Mouse (Mus musculus): ENCODE results near the gene 4930523C07Rik. TPM values are rescaled to one million over a fixed set of nuclear protein-coding genes. Genes with fewer than 3 reads are reported as not detected.
A peak's percentile ranks its signal among the peaks of the same experiment; 100 is the strongest.

Gene 4930523C07Rik
- polyA plus RNA-seq, 1 experiment from 2014 or later = 35.2 TPM

DNA sequence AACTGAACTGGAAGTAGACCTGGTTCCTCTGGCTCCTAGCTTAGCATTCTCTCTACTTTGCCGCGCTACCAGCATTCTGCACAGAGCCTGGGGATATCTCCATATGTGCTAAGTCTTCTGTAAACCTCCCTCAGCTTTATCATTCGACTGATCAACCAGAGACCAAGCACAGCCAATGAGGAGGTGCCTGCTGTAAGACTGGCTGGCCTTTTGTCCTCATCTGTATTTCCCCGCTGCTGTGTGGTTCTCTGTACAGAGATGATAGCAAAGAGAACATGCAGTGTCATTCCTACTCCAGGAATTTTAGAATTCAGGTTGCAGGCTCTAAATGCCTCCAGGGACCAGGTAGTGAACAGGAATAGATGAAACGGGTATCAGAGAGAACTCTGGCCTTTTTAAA lies 17.1 kb downstream of the 4930523C07Rik start:
- no peak for ATAC-seq (replicated peaks; ENCODE audit: low FRiP score, low read depth)
- no peak overlapping the region for H3K4me2 ChIP-seq (ENCODE audit: low read length)
- 0 out of 2 replicates have a peak, but pooled peaks cover 4% of the 10 kb centered on the region for H3K4me1 ChIP-seq (replicated peaks; ENCODE audit: insufficient read depth, low read length)
- no peak overlapping the region for H3K4me3 ChIP-seq (replicated peaks; ENCODE audit: low read depth, low read length)
- no peaks in the 10 kb centered on the region for H3K9me3 ChIP-seq (replicated peaks; ENCODE audit: low read length)
- TF ChIP-seq CTCF (IDR thresholded peaks at IDR 0.05; ENCODE audit: low read depth) = no peak
- no peak overlapping the region for H3K9ac ChIP-seq (ENCODE audit: low read depth, low read length)
- no peak overlapping the region for H3K27ac ChIP-seq
- 76% methylated on average over 5 of the region's 5 CpGs for WGBS
- no peak for DNase-seq (ENCODE audit: low spot score)
- H3K36me3 ChIP-seq (ENCODE audit: insufficient read depth, low read length) = no peaks in the 10 kb centered on the region
- H3K27me3 ChIP-seq (ENCODE audit: insufficient read depth, low read length) = no peaks in the 10 kb centered on the region

DNA sequence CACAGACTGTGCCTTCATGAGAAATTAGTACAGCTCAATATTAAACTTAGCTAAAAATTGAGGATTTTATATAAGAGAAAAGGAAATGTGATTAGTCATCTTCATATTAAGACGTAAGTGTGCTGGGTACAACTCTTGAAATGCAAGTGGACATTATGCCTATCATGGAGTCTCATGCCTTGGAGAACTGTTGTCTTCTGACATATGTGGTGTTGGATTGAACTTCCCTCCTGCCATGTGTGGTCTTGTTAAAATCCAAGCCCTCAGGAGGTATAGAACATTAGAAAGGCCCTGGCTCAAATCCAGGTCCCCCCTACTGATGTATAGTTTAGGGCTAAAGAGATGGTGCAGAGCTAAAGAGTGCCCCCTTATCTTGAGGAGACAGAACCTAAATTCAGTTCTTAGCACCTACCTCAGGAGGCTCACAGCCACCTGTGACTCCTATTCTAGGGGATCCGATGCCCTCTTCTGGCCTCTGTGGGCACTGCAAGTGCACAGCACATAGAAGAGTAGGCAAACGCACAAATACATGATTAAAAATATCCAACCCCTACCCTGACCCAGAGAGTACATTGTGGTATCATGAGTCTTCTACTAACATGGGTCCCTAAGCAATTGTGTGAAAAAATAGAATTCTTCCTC lies 17.7 kb downstream of the 4930523C07Rik start:
- WGBS = 61% methylated on average over 3 of the region's 3 CpGs
- no peaks in the 10 kb centered on the region for H3K9me3 ChIP-seq (replicated peaks; ENCODE audit: low read length)
- H3K9ac ChIP-seq (ENCODE audit: low read depth, low read length) = no peak overlapping the region
- ATAC-seq (replicated peaks; ENCODE audit: low FRiP score, low read depth) (no peak), DNase-seq (ENCODE audit: low spot score) (no peak)
- no peak overlapping the region for H3K4me2 ChIP-seq (ENCODE audit: low read length)
- H3K36me3 ChIP-seq (ENCODE audit: insufficient read depth, low read length) = no peaks in the 10 kb centered on the region
- no peak overlapping the region for H3K27ac ChIP-seq
- peak; percentile 68 for TF ChIP-seq CTCF (IDR thresholded peaks at IDR 0.05; ENCODE audit: low read depth)
- H3K27me3 ChIP-seq (ENCODE audit: insufficient read depth, low read length) = no peaks in the 10 kb centered on the region
- H3K4me1 ChIP-seq (replicated peaks; ENCODE audit: insufficient read depth, low read length) = 0 out of 2 replicates have a peak, but pooled peaks cover 4% of the 10 kb centered on the region
- H3K4me3 ChIP-seq (replicated peaks; ENCODE audit: low read depth, low read length) = no peak overlapping the region

DNA sequence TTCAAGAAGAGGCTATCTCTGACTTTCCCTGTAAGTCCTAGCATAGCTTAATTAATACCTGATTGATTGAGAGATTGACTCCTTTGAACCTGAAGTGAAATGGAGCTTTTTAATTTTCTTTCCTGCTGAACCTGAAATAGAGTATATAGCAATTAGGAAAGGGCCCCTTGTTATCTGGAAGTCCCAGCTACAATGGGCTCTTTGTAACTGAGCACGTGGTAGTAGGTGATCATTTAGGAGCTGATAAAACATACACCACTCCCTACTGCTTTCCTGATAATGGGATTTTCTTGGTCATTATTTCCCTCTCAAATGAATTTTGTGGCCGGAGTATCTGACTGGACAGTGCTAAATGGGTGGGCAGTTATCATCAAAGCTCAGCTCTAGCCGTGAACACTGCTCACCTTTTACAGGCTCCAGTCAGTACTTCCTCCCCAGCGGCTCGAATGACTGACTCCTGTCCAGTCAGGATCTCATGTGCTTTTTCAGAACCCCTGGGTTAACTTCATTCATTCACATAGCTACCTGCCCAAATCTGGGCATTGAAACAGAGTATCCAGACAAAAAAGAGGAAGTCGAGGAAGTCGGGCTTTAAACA lies 20.5 kb downstream of the 4930523C07Rik start:
- H3K27me3 ChIP-seq (ENCODE audit: insufficient read depth, low read length) = no peaks in the 10 kb centered on the region
- ATAC-seq (replicated peaks; ENCODE audit: low FRiP score, low read depth) (no peak), DNase-seq (ENCODE audit: low spot score) (no peak)
- H3K4me3 ChIP-seq (replicated peaks; ENCODE audit: low read depth, low read length) = no peak overlapping the region
- TF ChIP-seq CTCF (IDR thresholded peaks at IDR 0.05; ENCODE audit: low read depth) = no peak
- no peak overlapping the region for H3K9ac ChIP-seq (ENCODE audit: low read depth, low read length)
- WGBS = 79% methylated on average over 7 of the region's 7 CpGs
- no peaks in the 10 kb centered on the region for H3K9me3 ChIP-seq (replicated peaks; ENCODE audit: low read length)
- H3K27ac ChIP-seq = no peak overlapping the region
- no peak overlapping the region for H3K4me2 ChIP-seq (ENCODE audit: low read length)
- H3K4me1 ChIP-seq (replicated peaks; ENCODE audit: insufficient read depth, low read length) = no peaks in the 10 kb centered on the region
- H3K36me3 ChIP-seq (ENCODE audit: insufficient read depth, low read length) = no peaks in the 10 kb centered on the region

DNA sequence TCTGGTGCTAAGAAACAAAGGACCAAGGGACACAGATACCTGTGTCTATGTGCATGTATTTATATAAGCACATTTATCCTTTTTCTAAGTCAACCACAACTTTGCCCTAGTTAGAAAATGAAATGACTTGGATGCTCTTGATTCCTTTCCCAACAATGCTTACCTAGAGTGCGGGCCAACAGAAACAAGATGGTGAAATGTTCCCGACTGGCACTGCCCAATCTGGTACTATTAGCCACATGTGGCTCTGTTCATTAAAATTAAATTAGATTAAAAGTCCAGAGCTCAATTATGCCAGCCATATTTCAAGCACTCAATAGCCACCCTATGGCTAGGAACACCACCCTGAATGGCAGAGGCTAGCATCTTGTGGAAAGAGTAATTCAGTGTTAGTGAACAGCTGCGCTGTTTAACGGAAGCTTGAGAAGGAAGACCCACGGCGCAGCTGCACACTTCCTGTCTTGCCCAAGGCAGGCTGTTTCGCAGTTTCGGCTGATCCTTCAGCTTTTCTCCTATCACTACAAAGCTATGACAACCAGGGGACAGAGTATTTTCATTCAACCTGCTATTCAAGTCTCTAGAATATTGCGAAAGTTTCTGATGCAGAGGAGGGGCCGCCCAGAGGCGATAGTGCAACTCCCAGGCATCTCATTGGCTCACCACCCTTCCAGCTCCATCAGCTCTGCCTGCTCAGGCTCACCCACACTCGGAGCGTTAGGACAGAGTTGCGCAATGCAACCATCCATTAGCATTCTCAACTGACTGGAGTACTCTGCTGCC lies 34.9 kb downstream of the 4930523C07Rik start:
- 67% methylated on average over 14 of the region's 14 CpGs for WGBS
- Histone ChIP-seq H3K4me3 (replicated peaks; ENCODE audit: low read depth, low read length) (no peak overlapping the region), H3K4me1 (replicated peaks; ENCODE audit: insufficient read depth, low read length) (no peaks in the 10 kb centered on the region), H3K9me3 (replicated peaks; ENCODE audit: low read length) (no peaks in the 10 kb centered on the region), H3K27me3 (ENCODE audit: insufficient read depth, low read length) (no peaks in the 10 kb centered on the region), H3K9ac (ENCODE audit: low read depth, low read length) (no peak overlapping the region), H3K27ac (no peak overlapping the region), H3K4me2 (ENCODE audit: low read length) (no peak overlapping the region), H3K36me3 (ENCODE audit: insufficient read depth, low read length) (no peaks in the 10 kb centered on the region)
- peak; percentile 24 for DNase-seq (ENCODE audit: low spot score)
- no peak for TF ChIP-seq CTCF (IDR thresholded peaks at IDR 0.05; ENCODE audit: low read depth)
- no peak; the same call in 1 of the 2 replicates for ATAC-seq (replicated peaks; ENCODE audit: low FRiP score, low read depth)

DNA sequence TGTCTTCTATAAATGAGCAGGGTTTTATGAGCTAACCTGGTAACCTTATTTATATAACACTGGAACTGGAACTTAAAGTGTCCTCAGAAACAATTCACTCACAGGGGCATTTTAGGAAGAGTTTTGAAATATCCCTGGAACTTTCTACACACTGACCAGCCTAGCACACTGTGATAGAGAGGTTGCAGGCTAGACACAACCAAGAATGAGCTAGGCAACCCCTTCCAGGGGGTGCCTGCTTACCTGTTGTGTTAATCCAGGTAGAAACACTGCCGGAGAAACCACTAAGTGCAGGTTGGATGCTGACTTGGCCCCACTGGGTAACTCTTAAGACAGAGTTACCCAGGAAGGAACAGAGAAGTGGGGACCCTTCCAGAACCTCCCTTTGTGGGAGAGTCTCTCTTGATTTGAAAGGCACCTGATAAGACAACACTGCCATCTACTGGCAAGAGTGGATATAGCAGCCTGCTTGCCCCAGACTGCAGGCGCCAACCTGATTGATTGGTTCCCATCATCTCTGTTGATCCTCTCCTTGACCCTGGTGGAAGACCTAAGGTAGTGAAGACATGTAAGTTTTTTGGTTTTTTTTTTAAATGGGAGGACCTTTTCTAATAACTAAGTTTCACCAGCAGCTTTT lies 36.7 kb downstream of the 4930523C07Rik start:
- TF ChIP-seq CTCF (IDR thresholded peaks at IDR 0.05; ENCODE audit: low read depth) = peak; percentile 95
- ATAC-seq (replicated peaks; ENCODE audit: low FRiP score, low read depth) = peak; percentile 18; the same call in 1 of the 2 replicates
- H3K4me1 ChIP-seq (replicated peaks; ENCODE audit: insufficient read depth, low read length) = no peaks in the 10 kb centered on the region
- DNase-seq (ENCODE audit: low spot score) = peak; percentile 83
- H3K9me3 ChIP-seq (replicated peaks; ENCODE audit: low read length) = no peaks in the 10 kb centered on the region
- H3K36me3 ChIP-seq (ENCODE audit: insufficient read depth, low read length) = no peaks in the 10 kb centered on the region
- H3K9ac ChIP-seq (ENCODE audit: low read depth, low read length) = no peak overlapping the region
- H3K27ac ChIP-seq = no peak overlapping the region
- H3K4me3 ChIP-seq (replicated peaks; ENCODE audit: low read depth, low read length) = no peak overlapping the region
- 32% methylated on average over 2 of the region's 2 CpGs for WGBS
- H3K27me3 ChIP-seq (ENCODE audit: insufficient read depth, low read length) = no peaks in the 10 kb centered on the region
- H3K4me2 ChIP-seq (ENCODE audit: low read length) = no peak overlapping the region

DNA sequence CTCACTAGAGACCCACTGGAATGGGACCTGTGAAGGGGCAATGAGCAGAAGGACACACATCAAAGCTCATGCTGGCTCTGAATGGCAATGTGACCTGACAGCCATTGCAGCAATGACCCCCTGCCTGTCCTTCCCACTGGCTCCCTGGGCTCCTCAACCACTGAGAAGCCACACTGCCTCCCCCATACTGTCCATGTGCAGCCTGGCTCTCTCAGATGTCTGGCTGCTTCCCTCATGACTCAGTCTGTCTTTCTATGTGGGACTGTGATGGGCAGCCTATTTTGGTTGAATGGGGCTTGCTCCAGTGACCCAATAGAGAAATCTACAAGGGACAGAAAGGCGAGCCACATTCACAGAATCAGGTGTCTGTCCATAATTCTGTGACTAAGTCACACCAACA lies 38.5 kb downstream of the 4930523C07Rik start:
- ATAC-seq (replicated peaks; ENCODE audit: low FRiP score, low read depth) = no peak
- H3K4me1 ChIP-seq (replicated peaks; ENCODE audit: insufficient read depth, low read length) = no peaks in the 10 kb centered on the region
- TF ChIP-seq CTCF (IDR thresholded peaks at IDR 0.05; ENCODE audit: low read depth) = no peak
- no peaks in the 10 kb centered on the region for H3K27me3 ChIP-seq (ENCODE audit: insufficient read depth, low read length)
- H3K27ac ChIP-seq = no peak overlapping the region
- no peak overlapping the region for H3K4me3 ChIP-seq (replicated peaks; ENCODE audit: low read depth, low read length)
- no peak overlapping the region for H3K9ac ChIP-seq (ENCODE audit: low read depth, low read length)
- DNase-seq (ENCODE audit: low spot score) = no peak
- 85% methylated on average over 1 of the region's 1 CpGs for WGBS
- no peaks in the 10 kb centered on the region for H3K36me3 ChIP-seq (ENCODE audit: insufficient read depth, low read length)
- no peaks in the 10 kb centered on the region for H3K9me3 ChIP-seq (replicated peaks; ENCODE audit: low read length)
- H3K4me2 ChIP-seq (ENCODE audit: low read length) = no peak overlapping the region

All from kidney, postnatal 0 days (tissue).